Mouse (Mus musculus) heart, postnatal 0 days (tissue): ENCODE data around the gene Cdk5r1.

Experiments used
- CTCF ChIP-seq: IDR thresholded peaks from 2 replicates; pipeline ENCODE4 v1.5.1; 2016; ENCODE audit warnings: antibody characterized with exemption, control low read depth, low read depth
- EP300 ChIP-seq: IDR thresholded peaks from 2 replicates; pipeline ENCODE4 v1.6.1; 2016; ENCODE audit warnings: antibody characterized with exemption, low read depth

- TF ChIP-seq CTCF (no peak), EP300 (no peak)
Measured at GRCm38 (mm10) chr11:80484191-80484791, 7.5 kb downstream of the Cdk5r1 start.
